Comparison of ENCODE assay signal across 10 mouse cellular contexts in the genomic region with DNA sequence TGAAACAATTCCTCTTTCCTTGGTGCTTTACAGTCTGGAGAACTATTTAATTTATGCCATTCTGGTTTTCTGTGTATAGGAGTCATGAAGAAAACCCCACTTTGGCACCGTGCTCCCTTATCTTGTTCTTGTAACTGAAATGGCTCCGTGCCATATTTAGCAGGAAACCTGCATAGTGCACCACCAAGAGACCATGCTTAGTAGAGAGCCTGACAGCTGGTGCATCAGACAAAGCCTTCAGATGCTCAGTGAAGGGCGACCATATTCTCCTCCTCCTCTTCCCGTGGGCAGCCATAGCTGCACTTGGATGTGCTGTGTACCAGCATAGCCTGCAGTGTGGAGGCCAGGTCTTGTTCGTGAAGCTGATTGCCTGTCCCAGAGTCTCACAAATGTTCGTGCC.
DNase-seq lines count a peak whose midpoint lies in the region; ATAC-seq and TF ChIP-seq lines count a peak whose summit lies in the region.
"Had no signal": no experiment of that assay in that cellular context is flagged by ENCODE, and none has a peak within 500 bp of the region (broad histone marks: within the 10 kb centered on the region; RNA-seq: fewer than 3 reads in every experiment).

No protein-coding gene starts in this region.

- H3K27me3 ChIP-seq in heart, adult 2 months (ENCODE audit: control insufficient read depth, insufficient read depth, low read length) = no peaks in the 10 kb centered on the region
- no peaks in the 10 kb centered on the region for H3K27me3 ChIP-seq in midbrain, embryonic 14.5 days (ENCODE audit: control insufficient read depth, insufficient read depth, low read length)
- no peaks in the 10 kb centered on the region for H3K27me3 ChIP-seq in midbrain, embryonic 16.5 days (ENCODE audit: control insufficient read depth, insufficient read depth, low read depth, low read length)
- no peaks in the 10 kb centered on the region for H3K27me3 ChIP-seq in hindbrain, embryonic 14.5 days (ENCODE audit: control insufficient read depth, insufficient read depth, low read length)
- H3K27me3 ChIP-seq in thymus, adult 2 months (ENCODE audit: control insufficient read depth, insufficient read depth, low read length) = no peaks in the 10 kb centered on the region
- H3K27me3 ChIP-seq: kidney, embryonic 15.5 days had no signal

- H3K9ac ChIP-seq in heart, adult 2 months (ENCODE audit: low read depth, low read length) = no peak overlapping the region
- H3K9ac ChIP-seq in midbrain, embryonic 14.5 days (replicated peaks; ENCODE audit: low read length) = no peak overlapping the region
- no peak overlapping the region for H3K9ac ChIP-seq in midbrain, embryonic 16.5 days (ENCODE audit: low read depth, low read length)
- no peak overlapping the region for H3K9ac ChIP-seq in hindbrain, embryonic 14.5 days
- H3K9ac ChIP-seq: kidney, embryonic 15.5 days; liver, embryonic 14.5 days had no signal

- peaks cover 2% of the 10 kb centered on the region; the same call in 1 of the 2 replicates for H3K4me1 ChIP-seq in heart, adult 2 months (ENCODE audit: control insufficient read depth, insufficient read depth, low read length)
- peaks cover 14% of the 10 kb centered on the region; the same call in 1 of the 2 replicates for H3K4me1 ChIP-seq in midbrain, embryonic 14.5 days (ENCODE audit: control insufficient read depth, insufficient read depth, low read length)
- 0 out of 2 replicates have a peak, but pooled peaks cover 2% of the 10 kb centered on the region for H3K4me1 ChIP-seq in midbrain, embryonic 16.5 days (ENCODE audit: control insufficient read depth, insufficient read depth, low read length)
- H3K4me1 ChIP-seq in hindbrain, embryonic 14.5 days (replicated peaks; ENCODE audit: control insufficient read depth, insufficient read depth, low read length) = peaks cover 11% of the 10 kb centered on the region
- peaks cover 5% of the 10 kb centered on the region; the same call in 1 of the 2 replicates for H3K4me1 ChIP-seq in thymus, adult 2 months (replicated peaks; ENCODE audit: control insufficient read depth, insufficient read depth, low read length)

- no peaks in the 10 kb centered on the region for H3K36me3 ChIP-seq in heart, adult 2 months (ENCODE audit: control insufficient read depth, insufficient read depth, low read length)
- H3K36me3 ChIP-seq in midbrain, embryonic 14.5 days (ENCODE audit: control insufficient read depth, insufficient read depth, low read length) = no peaks in the 10 kb centered on the region
- no peaks in the 10 kb centered on the region for H3K36me3 ChIP-seq in midbrain, embryonic 16.5 days (ENCODE audit: control insufficient read depth, insufficient read depth, low read length)
- H3K36me3 ChIP-seq in hindbrain, embryonic 14.5 days (replicated peaks; ENCODE audit: control insufficient read depth, insufficient read depth) = no peaks in the 10 kb centered on the region
- H3K36me3 ChIP-seq in thymus, adult 2 months (ENCODE audit: control insufficient read depth, insufficient read depth, low read length) = no peaks in the 10 kb centered on the region
- H3K36me3 ChIP-seq: kidney, embryonic 15.5 days had no signal

- no peaks in the 10 kb centered on the region for H3K9me3 ChIP-seq in midbrain, embryonic 14.5 days (ENCODE audit: control insufficient read depth, low read length)
- H3K9me3 ChIP-seq in midbrain, embryonic 16.5 days (replicated peaks; ENCODE audit: control insufficient read depth, low read length, poor library complexity, severe bottlenecking) = no peaks in the 10 kb centered on the region
- no peaks in the 10 kb centered on the region for H3K9me3 ChIP-seq in hindbrain, embryonic 14.5 days (ENCODE audit: control insufficient read depth, low read length)
- H3K9me3 ChIP-seq: kidney, embryonic 15.5 days had no signal

- H3K27ac ChIP-seq in heart, adult 2 months = no peak overlapping the region
- 0 out of 2 replicates have a peak overlapping the region, but pooled peaks have one; percentile 43 for H3K27ac ChIP-seq in midbrain, embryonic 14.5 days (replicated peaks; ENCODE audit: low read depth, low read length)
- H3K27ac ChIP-seq in midbrain, embryonic 16.5 days (ENCODE audit: low read length) = no peak overlapping the region
- H3K27ac ChIP-seq in hindbrain, embryonic 14.5 days = peak overlapping the region; percentile 43; the same call in 1 of the 2 replicates
- no peak overlapping the region for H3K27ac ChIP-seq in thymus, adult 2 months (ENCODE audit: control insufficient read depth, insufficient read depth, low read length)
- H3K27ac ChIP-seq: kidney, embryonic 15.5 days; liver, embryonic 14.5 days had no signal

- H3K4me3 ChIP-seq in heart, adult 2 months = no peak overlapping the region
- no peak overlapping the region for H3K4me3 ChIP-seq in midbrain, embryonic 14.5 days (replicated peaks; ENCODE audit: low read depth, low read length)
- no peak overlapping the region for H3K4me3 ChIP-seq in midbrain, embryonic 16.5 days (ENCODE audit: low read depth, low read length)
- H3K4me3 ChIP-seq in hindbrain, embryonic 14.5 days (replicated peaks; ENCODE audit: low read length) = no peak overlapping the region
- H3K4me3 ChIP-seq in thymus, adult 2 months (ENCODE audit: control insufficient read depth, insufficient read depth, low read length) = no peak overlapping the region
- H3K4me3 ChIP-seq: kidney, embryonic 15.5 days had no signal

- TF ChIP-seq POLR2A in heart, adult 2 months (IDR thresholded peaks at IDR 0.05; ENCODE audit: insufficient read depth, low read depth, low read length) = no peak
- no peak for TF ChIP-seq POLR2A in thymus, adult 2 months (IDR thresholded peaks at IDR 0.05; ENCODE audit: control insufficient read depth, extremely low read depth, insufficient read depth, low read length, poor library complexity)

- ATAC-seq in midbrain, embryonic 14.5 days (ENCODE audit: low FRiP score, low TSS enrichment) = no peak
- no peak for ATAC-seq in midbrain, embryonic 16.5 days
- ATAC-seq in hindbrain, embryonic 14.5 days (ENCODE audit: low FRiP score) = no peak

- H3K79me2 ChIP-seq in heart, adult 2 months (replicated peaks; ENCODE audit: control insufficient read depth, insufficient read depth, low read length) = no peaks in the 10 kb centered on the region

- intact Hi-C loops in heart, adult 2 months (cut with DNase I) = no loop called here

- TF ChIP-seq EP300 in heart, adult 2 months (IDR thresholded peaks at IDR 0.05; ENCODE audit: insufficient read depth, low read depth, low read length) = no peak

- no peak for TF ChIP-seq CTCF in heart, adult 2 months (IDR thresholded peaks at IDR 0.05)
- no peak for TF ChIP-seq CTCF in thymus, adult 2 months (IDR thresholded peaks at IDR 0.05; ENCODE audit: borderline replicate concordance, control insufficient read depth, extremely low read depth, insufficient read depth, low read length, poor library complexity)

- H3K4me2 ChIP-seq in midbrain, embryonic 14.5 days (ENCODE audit: low read length) = no peak overlapping the region
- H3K4me2 ChIP-seq in midbrain, embryonic 16.5 days (ENCODE audit: low read length) = no peak overlapping the region
- no peak overlapping the region for H3K4me2 ChIP-seq in hindbrain, embryonic 14.5 days (replicated peaks)
- H3K4me2 ChIP-seq: kidney, embryonic 15.5 days had no signal

- 41% methylated on average over 6 of the region's 6 CpGs for WGBS in heart, adult 2 months
- 60% methylated on average over 6 of the region's 6 CpGs for WGBS in midbrain, embryonic 14.5 days
- 66% methylated on average over 6 of the region's 6 CpGs for WGBS in midbrain, embryonic 16.5 days
- WGBS in hindbrain, embryonic 14.5 days = 62% methylated on average over 6 of the region's 6 CpGs
- WGBS in thymus, adult 2 months = 55% methylated on average over 6 of the region's 6 CpGs

- DNase-seq in heart, adult 8-10 months (ENCODE audit: low spot score) = peak; percentile 27
- DNase-seq in heart, adult 2 months = no peak
- DNase-seq in midbrain, embryonic 14.5 days = no peak
- DNase-seq in hindbrain, embryonic 14.5 days (ENCODE audit: low spot score) = no peak
- DNase-seq in retina, postnatal 1 day = no peak
- no peak for DNase-seq in frontal cortex, postnatal 25 days (ENCODE audit: low spot score in 2 of 2)
- DNase-seq in thymus, adult 2 months = no peak

Comparison
In these comparisons a context has a peak if more than half of its experiments do, and no peak if none do; other contexts are left out.
1. H3K27ac ChIP-seq: peak in midbrain, embryonic 14.5 days (single experiment) and hindbrain, embryonic 14.5 days (single experiment); none in heart, adult 2 months (single experiment), midbrain, embryonic 16.5 days (single experiment) and thymus, adult 2 months (single experiment).